Mouse (Mus musculus) midbrain, postnatal 0 days (tissue): ENCODE measurements around the gene Tagln3. TPM values are rescaled to one million over a fixed set of nuclear protein-coding genes. Genes with fewer than 3 reads are reported as not detected.

Source experiments
- ATAC-seq: fragments of 200-750 bp; cut with Nextera tagmentation; 2 replicates; pipeline ENCODE4 v1.8.0; 2017; ENCODE audit warnings: moderate number of reproducible peaks, mild to moderate bottlenecking, moderate TSS enrichment, moderate library complexity; ENCODE audit not compliant: low FRiP score
- DNase-seq: peaks from one replicate; pipeline ENCODE4 v3.0.0-alpha.2; 2015; ENCODE audit warnings: low spot score
- H3K27ac ChIP-seq: fragments of 300-500 bp; sonication (generic); 2 replicates; pipeline ENCODE4 v1.5.1; 2014; ENCODE audit warnings: low read depth, mild to moderate bottlenecking, low read length, mixed read lengths
- H3K27me3 ChIP-seq: fragments of 300-500 bp; sonication (generic); 2 replicates; pipeline ENCODE4 v1.6.1; 2014; ENCODE audit warnings: low read length, control low read depth, mixed read lengths; ENCODE audit not compliant: insufficient read depth
- H3K36me3 ChIP-seq: fragments of 300-500 bp; sonication (generic); 2 replicates; pipeline ENCODE4 v1.6.1; 2014; ENCODE audit warnings: low read length, control low read depth, mixed read lengths; ENCODE audit not compliant: insufficient read depth
- H3K4me1 ChIP-seq: fragments of 300-500 bp; sonication (generic); 2 replicates; pipeline ENCODE4 v1.6.1; 2014; ENCODE audit warnings: mild to moderate bottlenecking, control low read depth, antibody characterized with exemption, low read length, mixed read lengths; ENCODE audit not compliant: insufficient read depth
- H3K4me2 ChIP-seq: fragments of 300-500 bp; sonication (generic); 2 replicates; pipeline ENCODE4 v1.6.1; 2014; ENCODE audit warnings: low read depth, mild to moderate bottlenecking, low read length, mixed read lengths; ENCODE audit not compliant: poor library complexity, severe bottlenecking
- H3K4me3 ChIP-seq: fragments of 300-500 bp; sonication (generic); 2 replicates; pipeline ENCODE4 v1.5.1; 2014; ENCODE audit warnings: low read depth, mild to moderate bottlenecking, low read length, moderate library complexity
- H3K9ac ChIP-seq: fragments of 300-500 bp; sonication (generic); replicated peaks from 2 replicates; pipeline ENCODE4 v1.6.1; 2014; ENCODE audit warnings: mild to moderate bottlenecking, low read length, moderate library complexity, mixed read lengths; ENCODE audit not compliant: poor library complexity, severe bottlenecking
- H3K9me3 ChIP-seq: fragments of 300-500 bp; sonication (generic); 2 replicates; pipeline ENCODE4 v1.6.1; 2016; ENCODE audit warnings: low read length, control low read depth
- CTCF ChIP-seq: IDR thresholded peaks from 2 replicates; pipeline ENCODE4 v1.5.1; 2016; ENCODE audit warnings: antibody characterized with exemption, mild to moderate bottlenecking
- WGBS: fragments of 180-500 bp; shearing (Covaris S2); extraction: QIAGEN DNeasy Blood & Tissue Kit; methylation state at CpG from one replicate; pipeline ENCODE4 v1.1.7; 2014; 5-methylcytosine and 5-hydroxymethylcytosine counted together
- polyA plus RNA-seq: library from polyadenylated mRNA; unstranded; fragments of >200 nt; fragmentation: Nextera tagmentation; extraction: Ambion mirVana; gene quantifications from 2 replicates; pipeline ENCODE4 v1.2.1, GENCODE M21; 2015
- total RNA-seq: library from RNA; depleted of rRNA; stranded (reverse); fragments of >200 nt; gene quantifications from 2 replicates; pipeline ENCODE4 v1.2.3, GENCODE M21; 2014

The Tagln3 gene
- total and polyA plus RNA-seq, 2 experiments from 2014 or later: 141 to 221 TPM

DNA sequence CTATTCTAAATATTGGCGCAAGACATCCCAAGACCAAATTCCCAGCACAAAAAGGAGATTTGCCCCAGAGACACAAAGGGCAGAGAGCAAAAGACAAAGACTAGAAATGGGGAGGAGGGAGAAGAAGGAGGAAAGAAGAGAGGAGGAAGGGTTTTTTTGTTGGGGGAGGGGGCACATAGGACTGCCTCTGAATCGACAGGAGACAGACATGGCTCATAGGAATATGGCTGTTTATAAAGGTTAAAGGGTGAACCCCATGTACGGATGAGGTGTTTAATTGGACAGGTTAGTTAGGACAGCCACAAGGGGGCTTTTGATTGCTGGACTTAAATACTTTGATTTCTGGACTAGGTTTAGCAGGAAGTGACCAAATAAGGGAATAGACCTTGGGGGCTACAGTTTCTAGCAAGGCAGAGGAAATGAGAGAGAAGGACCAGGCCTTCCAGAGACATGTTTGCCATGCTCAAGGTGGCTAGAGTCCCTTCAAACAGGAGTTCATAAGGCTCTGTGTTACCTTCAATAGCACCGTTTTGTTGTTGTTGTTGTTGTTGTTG, 19.3 kb upstream of the Tagln3 start:
- peak; percentile 8; the same call in 1 of the 2 replicates for ATAC-seq

DNA sequence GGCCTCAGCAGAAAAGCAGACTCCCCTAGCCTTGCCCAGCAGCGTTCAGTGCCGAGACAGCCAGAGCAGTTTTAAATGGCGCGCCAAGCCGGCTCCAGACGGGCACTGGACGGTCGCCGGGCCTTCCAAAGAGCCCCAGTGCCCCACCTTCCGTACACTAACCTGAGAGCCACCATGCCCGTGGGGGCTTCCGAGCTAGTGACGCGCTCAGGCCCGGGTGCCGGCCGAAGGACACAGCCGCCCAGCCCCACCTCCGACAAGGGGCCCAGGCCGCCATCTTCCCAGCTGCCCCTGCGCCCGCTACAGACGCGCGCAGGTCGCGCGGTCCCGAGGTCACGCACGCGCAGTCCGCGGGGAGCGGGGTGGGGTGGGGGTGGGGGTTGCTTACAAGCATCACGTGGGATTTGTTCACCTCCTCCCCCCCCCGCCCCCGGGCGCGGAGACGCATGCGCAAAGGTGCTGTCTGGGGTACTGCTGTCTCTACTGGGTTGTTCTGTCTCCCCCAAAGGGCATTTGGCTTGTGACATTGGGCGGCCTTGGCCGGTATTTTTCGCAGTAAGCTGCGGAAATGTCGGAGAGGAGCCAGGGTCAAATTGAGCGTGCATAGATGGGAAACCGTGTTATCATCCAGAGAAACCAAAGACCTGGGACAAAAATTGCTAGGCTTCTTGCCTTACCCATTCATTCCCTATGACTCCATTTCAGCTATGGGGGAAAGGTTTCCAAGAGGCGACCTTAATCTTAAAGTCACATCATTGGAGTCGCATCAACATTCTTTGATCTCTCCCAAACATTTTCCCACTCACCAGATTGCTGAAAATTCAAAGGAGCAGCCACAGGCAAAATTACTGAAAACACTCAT, 18.4 kb upstream of the Tagln3 start, which contains the start of gene Abhd10:
Gene Abhd10, minus strand, starts transcription at position 341 of the 862 bp plus-strand sequence.
- peak; percentile 96 for DNase-seq
- no peak for TF ChIP-seq CTCF
- WGBS: under 1% methylated on average over 38 of the region's 51 CpGs
- no peaks in the 10 kb centered on the region for H3K27me3 ChIP-seq
- H3K27ac ChIP-seq: peak within 1 kb of the TSS; percentile 87
- ATAC-seq: peak; percentile 98
- peak within 1 kb of the TSS; percentile 54 for H3K4me2 ChIP-seq
- no peaks in the 10 kb centered on the region for H3K9me3 ChIP-seq
- H3K4me1 ChIP-seq: peaks cover 3% of the 10 kb centered on the region; the same call in 1 of the 2 replicates
- H3K4me3 ChIP-seq: peak within 1 kb of the TSS; percentile 80
- no peaks in the 10 kb centered on the region for H3K36me3 ChIP-seq
- peak within 1 kb of the TSS; percentile 81 for H3K9ac ChIP-seq

More for the DNA sequence above, 19.3 kb upstream of the Tagln3 start:
- Histone ChIP-seq H3K9me3 (no peaks in the 10 kb centered on the region), H3K9ac (no peak overlapping the region), H3K27me3 (no peaks in the 10 kb centered on the region), H3K4me2 (peak overlapping the region; percentile 54), H3K4me3 (peak overlapping the region; percentile 80; the same call in 1 of the 2 replicates), H3K27ac (peak overlapping the region; percentile 87), H3K36me3 (no peaks in the 10 kb centered on the region), H3K4me1 (peaks cover 3% of the 10 kb centered on the region; the same call in 1 of the 2 replicates)
- 67% methylated on average over 4 of the region's 4 CpGs for WGBS
- peak; percentile 40 for DNase-seq
- TF ChIP-seq CTCF: peak; percentile 32

DNA sequence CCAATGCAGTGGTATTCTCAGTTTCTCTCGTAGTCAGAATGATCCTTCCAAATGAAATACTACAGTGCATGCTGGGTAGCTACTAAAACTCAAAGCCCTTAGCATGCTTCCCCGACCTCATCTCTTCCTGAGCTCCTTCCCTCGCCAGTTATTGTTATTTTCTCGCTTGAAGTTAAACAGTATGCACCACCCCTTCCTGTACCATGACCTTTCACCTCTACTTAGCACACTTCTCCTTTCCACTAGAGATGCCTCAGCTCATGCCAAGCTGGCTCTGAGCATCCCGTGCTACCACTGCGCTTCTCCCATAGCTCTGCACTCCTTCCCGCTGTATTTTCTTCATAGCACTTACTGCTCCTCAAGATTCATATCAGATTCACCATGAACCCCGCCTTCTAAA, 13.5 kb upstream of the Tagln3 start:
- DNase-seq (no peak), ATAC-seq (no peak)
- H3K27me3 ChIP-seq: no peaks in the 10 kb centered on the region
- H3K36me3 ChIP-seq: peaks cover 23% of the 10 kb centered on the region; the same call in 1 of the 2 replicates
- peaks cover 3% of the 10 kb centered on the region; the same call in 1 of the 2 replicates for H3K4me1 ChIP-seq
- H3K27ac ChIP-seq: no peak overlapping the region
- H3K4me2 ChIP-seq: no peak overlapping the region
- H3K9ac ChIP-seq: no peak overlapping the region
- WGBS: 89% methylated on average over 8 of the region's 8 CpGs
- H3K9me3 ChIP-seq: no peaks in the 10 kb centered on the region
- no peak for TF ChIP-seq CTCF
- H3K4me3 ChIP-seq: no peak overlapping the region

DNA sequence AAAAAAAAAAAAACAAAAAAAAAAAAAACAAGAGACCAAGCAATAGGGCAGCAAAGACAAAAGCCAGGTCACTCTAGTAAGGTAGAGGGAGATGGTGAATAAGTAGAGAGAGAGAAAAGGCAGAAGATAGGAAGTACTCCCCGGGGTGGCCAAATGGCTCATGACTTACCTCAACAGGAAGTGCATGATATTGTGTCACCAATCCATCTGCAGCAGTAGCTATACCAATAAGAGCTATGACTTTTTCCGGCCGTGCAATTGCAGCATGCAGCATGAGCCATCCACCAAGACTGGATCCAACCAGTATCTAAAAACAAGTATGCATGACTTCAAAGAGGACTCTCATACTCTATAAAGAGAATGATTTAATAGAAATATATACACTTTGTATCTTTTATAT, 12.3 kb upstream of the Tagln3 start:
- ATAC-seq (no peak), DNase-seq (no peak)
- WGBS: 99% methylated on average over 3 of the region's 3 CpGs
- H3K4me1 ChIP-seq: peaks cover 3% of the 10 kb centered on the region; the same call in 1 of the 2 replicates
- H3K36me3 ChIP-seq: peaks cover 27% of the 10 kb centered on the region; the same call in 1 of the 2 replicates
- H3K27ac ChIP-seq: no peak overlapping the region
- H3K4me3 ChIP-seq: no peak overlapping the region
- TF ChIP-seq CTCF: no peak
- no peaks in the 10 kb centered on the region for H3K9me3 ChIP-seq
- no peak overlapping the region for H3K4me2 ChIP-seq
- H3K9ac ChIP-seq: no peak overlapping the region
- no peaks in the 10 kb centered on the region for H3K27me3 ChIP-seq

DNA sequence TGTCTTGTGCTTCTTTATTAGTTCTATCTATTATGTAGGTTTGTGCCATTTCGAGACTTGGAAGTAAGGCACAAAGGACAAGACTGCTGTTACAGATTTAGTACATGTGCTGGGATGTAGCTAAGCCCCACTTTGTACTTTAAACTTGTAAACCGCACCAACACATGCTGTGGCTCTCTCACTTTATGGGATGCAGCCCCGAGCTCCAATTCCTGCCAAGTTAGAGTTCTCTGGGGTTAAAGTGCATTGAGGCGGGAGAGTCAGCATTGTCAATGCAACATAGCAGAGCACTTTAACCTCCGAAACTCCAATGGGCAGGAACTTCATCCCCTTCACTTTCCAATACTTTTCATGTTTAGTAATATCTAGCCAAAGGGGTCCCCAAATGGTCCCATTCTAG, 4.8 kb upstream of the Tagln3 start:
- peaks cover 20% of the 10 kb centered on the region for H3K36me3 ChIP-seq
- H3K27me3 ChIP-seq: no peaks in the 10 kb centered on the region
- DNase-seq (no peak), ATAC-seq (no peak)
- no peaks in the 10 kb centered on the region for H3K4me1 ChIP-seq
- H3K27ac ChIP-seq: no peak overlapping the region
- no peaks in the 10 kb centered on the region for H3K9me3 ChIP-seq
- WGBS: 81% methylated on average over 5 of the region's 5 CpGs
- no peak for TF ChIP-seq CTCF
- no peak overlapping the region for H3K4me2 ChIP-seq
- no peak overlapping the region for H3K4me3 ChIP-seq
- no peak overlapping the region for H3K9ac ChIP-seq

DNA sequence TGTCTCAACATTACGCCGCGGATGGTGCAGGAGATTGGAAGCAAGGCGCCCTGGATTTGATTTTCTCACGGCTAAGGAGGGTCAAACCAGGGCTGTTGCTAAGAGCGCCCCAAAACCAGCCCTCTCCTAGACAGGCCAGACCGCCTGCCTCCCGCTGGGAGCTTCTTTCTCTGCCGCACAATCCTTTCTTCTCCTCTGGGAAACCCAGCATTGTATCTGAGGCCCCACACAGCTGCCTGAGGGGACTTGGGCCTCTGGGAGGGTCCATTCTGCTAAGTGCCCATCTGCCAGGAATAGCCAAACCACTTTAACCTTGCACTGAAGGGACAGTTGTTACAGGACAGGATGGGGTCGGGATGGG, 314 bp upstream of the Tagln3 start:
- WGBS: 2% methylated on average over 10 of the region's 10 CpGs
- H3K4me1 ChIP-seq: peaks cover 12% of the 10 kb centered on the region; the same call in 1 of the 2 replicates
- peak overlapping the region; percentile 79 for H3K9ac ChIP-seq
- no peaks in the 10 kb centered on the region for H3K9me3 ChIP-seq
- DNase-seq (peak; percentile 73), ATAC-seq (peak; percentile 69)
- peak overlapping the region; percentile 97 for H3K27ac ChIP-seq
- H3K36me3 ChIP-seq: peaks cover 8% of the 10 kb centered on the region; the same call in 1 of the 2 replicates
- peak overlapping the region; percentile 72 for H3K4me2 ChIP-seq
- H3K4me3 ChIP-seq: peak overlapping the region; percentile 51
- TF ChIP-seq CTCF: no peak
- no peaks in the 10 kb centered on the region for H3K27me3 ChIP-seq
